Mouse (Mus musculus): ENCODE data around the gene Tgm1. TPM values are rescaled to one million over a fixed set of nuclear protein-coding genes. Genes with fewer than 3 reads are reported as not detected.
"Not testable (repeated sequence)": the region's sequence is repeated elsewhere in the genome, so short reads cannot be mapped to it uniquely, and the experiment has no call there.

Gene Tgm1
- 1.1 and 2.7 TPM in 2 replicates for polyA plus RNA-seq (2012; ENCODE audit: insufficient read depth, low replicate concordance)

GRCm38 (mm10) chr14:55713729-55714122 lies at the start of gene Tgm1:
Gene Tgm1, minus strand, starts transcription at chr14:55713926.
- Histone ChIP-seq H3K4me3 (replicated peaks) (peak within 1 kb of the TSS; percentile 89), H3K4me1 (peaks cover 51% of the 10 kb centered on the region), H3K27me3 (replicated peaks) (peaks cover 7% of the 10 kb centered on the region), H3K36me3 (replicated peaks; ENCODE audit: low read length) (peaks cover 34% of the 10 kb centered on the region), H3K9me3 (no peaks in the 10 kb centered on the region)
- TF ChIP-seq FLI1 (IDR thresholded peaks at IDR 0.05; ENCODE audit: low read length), result no peak
- no peak for TF ChIP-seq GATA1 (IDR thresholded peaks at IDR 0.05; ENCODE audit: borderline replicate concordance, low read length)

GRCm38 (mm10) chr14:55763166-55763565 lies 49.4 kb upstream of the Tgm1 start:
- Histone ChIP-seq H3K4me3 (replicated peaks) (peak overlapping the region; percentile 64), H3K27me3 (replicated peaks) (peaks cover 30% of the 10 kb centered on the region), H3K9me3 (no peaks in the 10 kb centered on the region), H3K4me1 (peaks cover 87% of the 10 kb centered on the region), H3K36me3 (replicated peaks; ENCODE audit: low read length) (peaks cover 3% of the 10 kb centered on the region)
- TF ChIP-seq FLI1 (IDR thresholded peaks at IDR 0.05; ENCODE audit: low read length) (no peak), GATA1 (IDR thresholded peaks at IDR 0.05; ENCODE audit: borderline replicate concordance, low read length) (no peak)

GRCm38 (mm10) chr14:55762001-55762821 lies 48.5 kb upstream of the Tgm1 start:
- peak overlapping the region; percentile 84 for H3K4me3 ChIP-seq (replicated peaks)
- no peak for TF ChIP-seq GATA1 (IDR thresholded peaks at IDR 0.05; ENCODE audit: borderline replicate concordance, low read length)
- no peak for TF ChIP-seq FLI1 (IDR thresholded peaks at IDR 0.05; ENCODE audit: low read length)
- peaks cover 20% of the 10 kb centered on the region for H3K27me3 ChIP-seq (replicated peaks)
- H3K4me1 ChIP-seq, result peaks cover 86% of the 10 kb centered on the region
- H3K36me3 ChIP-seq (replicated peaks; ENCODE audit: low read length), result peaks cover 3% of the 10 kb centered on the region
- H3K9me3 ChIP-seq, result no peaks in the 10 kb centered on the region

GRCm38 (mm10) chr14:55761163-55761562 lies 47.4 kb upstream of the Tgm1 start, which contains the start of gene Ltb4r2:
Gene Ltb4r2, plus strand, starts transcription at chr14:55761428.
- Histone ChIP-seq H3K9me3 (no peaks in the 10 kb centered on the region), H3K27me3 (replicated peaks) (peaks cover 18% of the 10 kb centered on the region), H3K4me1 (peaks cover 79% of the 10 kb centered on the region), H3K4me3 (replicated peaks) (peak within 1 kb of the TSS; percentile 84), H3K36me3 (replicated peaks; ENCODE audit: low read length) (peaks cover 11% of the 10 kb centered on the region)
- TF ChIP-seq FLI1 (IDR thresholded peaks at IDR 0.05; ENCODE audit: low read length) (no peak), GATA1 (IDR thresholded peaks at IDR 0.05; ENCODE audit: borderline replicate concordance, low read length) (no peak)

- H3K4me1 ChIP-seq, result peaks cover 69% of the 10 kb centered on the region
- H3K27me3 ChIP-seq (replicated peaks), result peaks cover 18% of the 10 kb centered on the region
- not testable (repeated sequence) for H3K4me3 ChIP-seq (replicated peaks); H3K9me3 ChIP-seq
- H3K36me3 ChIP-seq (replicated peaks; ENCODE audit: low read length), result peaks cover 21% of the 10 kb centered on the region
These were observed 46.4 kb upstream of the Tgm1 start for GRCm38 (mm10) chr14:55760156-55760555.

GRCm38 (mm10) chr14:55758363-55758784 lies 44.6 kb upstream of the Tgm1 start, which contains the start of gene Cideb:
Gene Cideb, minus strand, starts transcription at chr14:55758458.
- no peaks in the 10 kb centered on the region for H3K9me3 ChIP-seq
- H3K4me3 ChIP-seq (replicated peaks), result peak within 1 kb of the TSS; percentile 78
- peaks cover 39% of the 10 kb centered on the region for H3K36me3 ChIP-seq (replicated peaks; ENCODE audit: low read length)
- peaks cover 18% of the 10 kb centered on the region for H3K27me3 ChIP-seq (replicated peaks)
- TF ChIP-seq GATA1 (IDR thresholded peaks at IDR 0.05; ENCODE audit: borderline replicate concordance, low read length) (no peak), FLI1 (IDR thresholded peaks at IDR 0.05; ENCODE audit: low read length) (no peak)
- peaks cover 54% of the 10 kb centered on the region for H3K4me1 ChIP-seq

GRCm38 (mm10) chr14:55757566-55757965 lies 43.8 kb upstream of the Tgm1 start:
- no peaks in the 10 kb centered on the region for H3K9me3 ChIP-seq
- H3K4me1 ChIP-seq, result peaks cover 46% of the 10 kb centered on the region
- H3K36me3 ChIP-seq (replicated peaks; ENCODE audit: low read length), result peaks cover 47% of the 10 kb centered on the region
- H3K4me3 ChIP-seq (replicated peaks), result peak overlapping the region; percentile 24
- no peak for TF ChIP-seq GATA1 (IDR thresholded peaks at IDR 0.05; ENCODE audit: borderline replicate concordance, low read length)
- no peak for TF ChIP-seq FLI1 (IDR thresholded peaks at IDR 0.05; ENCODE audit: low read length)
- peaks cover 16% of the 10 kb centered on the region for H3K27me3 ChIP-seq (replicated peaks)

- H3K36me3 ChIP-seq (replicated peaks; ENCODE audit: low read length), result peaks cover 58% of the 10 kb centered on the region
- peak overlapping the region; percentile 97 for H3K4me3 ChIP-seq (replicated peaks)
These were observed 33.5 kb upstream of the Tgm1 start for GRCm38 (mm10) chr14:55747051-55747847.

GRCm38 (mm10) chr14:55745861-55746237 lies 32.1 kb upstream of the Tgm1 start:
- H3K4me1 ChIP-seq, result peaks cover 39% of the 10 kb centered on the region
- peak overlapping the region; percentile 97 for H3K4me3 ChIP-seq (replicated peaks)
- H3K27me3 ChIP-seq (replicated peaks), result no peaks in the 10 kb centered on the region
- TF ChIP-seq FLI1 (IDR thresholded peaks at IDR 0.05; ENCODE audit: low read length), result no peak
- no peak for TF ChIP-seq GATA1 (IDR thresholded peaks at IDR 0.05; ENCODE audit: borderline replicate concordance, low read length)
- H3K9me3 ChIP-seq, result no peaks in the 10 kb centered on the region
- peaks cover 58% of the 10 kb centered on the region for H3K36me3 ChIP-seq (replicated peaks; ENCODE audit: low read length)

More at GRCm38 (mm10) chr14:55747051-55747847, 33.5 kb upstream of the Tgm1 start:
- TF ChIP-seq FLI1 (IDR thresholded peaks at IDR 0.05; ENCODE audit: low read length) (no peak), GATA1 (IDR thresholded peaks at IDR 0.05; ENCODE audit: borderline replicate concordance, low read length) (no peak)
- H3K9me3 ChIP-seq, result no peaks in the 10 kb centered on the region
- H3K27me3 ChIP-seq (replicated peaks), result no peaks in the 10 kb centered on the region
- H3K4me1 ChIP-seq, result peaks cover 39% of the 10 kb centered on the region

Measured in megakaryocyte, embryonic 14.5 days (primary cell).